Mouse (Mus musculus): ENCODE data around the gene Rsph10b.

Gene Rsph10b

DNA sequence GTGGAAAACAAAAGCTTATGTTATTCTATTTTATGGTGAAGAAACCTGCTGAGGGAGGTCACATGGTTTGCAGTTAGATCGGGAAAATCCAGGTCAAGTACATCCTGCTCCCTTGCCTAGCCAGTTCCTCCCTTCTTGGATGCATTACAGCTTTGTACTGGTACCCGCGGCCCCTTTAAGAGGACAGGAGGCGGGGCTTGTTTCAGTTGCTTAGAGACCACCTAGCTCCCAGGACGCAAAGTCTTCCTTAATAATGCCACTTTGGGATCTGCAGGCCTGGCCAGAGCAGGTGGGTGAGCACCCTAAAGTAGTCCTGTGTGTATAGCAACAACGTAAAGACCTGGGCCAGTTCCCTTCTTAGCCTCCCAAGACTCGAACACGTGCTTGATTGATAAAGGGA is at the start of gene Rsph10b:
Gene Rsph10b, plus strand, starts transcription at position 205 of the 400 bp plus-strand sequence.
- DNase-seq, result no peak

DNA sequence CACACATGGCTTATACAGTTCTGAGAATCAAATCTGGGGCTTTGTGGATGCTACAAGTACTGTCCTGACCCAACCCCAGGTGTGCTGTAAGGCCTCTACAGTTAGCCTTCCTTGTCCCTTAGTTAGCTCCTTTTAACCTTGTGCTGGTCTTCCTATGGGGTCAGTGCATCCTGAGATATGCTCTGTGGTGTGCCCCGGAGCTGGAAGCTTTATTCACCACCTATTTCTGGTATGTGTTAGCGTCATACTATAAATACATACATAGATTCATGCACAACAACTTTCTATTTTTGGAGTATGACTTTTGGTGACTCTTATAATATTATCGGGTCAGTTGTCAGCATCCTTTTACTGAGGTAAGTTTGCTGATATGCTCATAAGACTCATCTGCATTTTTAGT is 47.6 kb upstream of the Rsph10b start:
- no peak for DNase-seq

DNA sequence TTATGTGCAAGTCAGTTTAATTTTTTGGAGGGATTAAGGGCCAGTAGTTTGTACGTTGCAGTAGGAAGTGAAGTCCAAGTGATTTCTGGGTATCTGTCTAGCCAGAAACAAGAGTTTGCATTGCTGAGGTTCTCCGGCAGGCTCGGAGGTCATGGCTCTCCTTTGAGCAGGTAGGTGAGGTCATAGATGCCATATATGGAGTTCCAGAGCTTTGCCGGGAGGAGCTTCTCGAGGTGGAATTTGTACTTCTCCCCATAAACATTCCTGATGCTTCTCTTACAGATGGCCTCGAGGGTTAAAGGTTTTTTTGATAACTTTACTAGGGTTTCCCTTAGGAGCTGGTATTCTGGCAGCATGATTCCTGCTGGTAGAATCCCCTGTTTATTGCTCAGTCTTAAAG is 42.1 kb upstream of the Rsph10b start:
- DNase-seq, result no peak

DNA sequence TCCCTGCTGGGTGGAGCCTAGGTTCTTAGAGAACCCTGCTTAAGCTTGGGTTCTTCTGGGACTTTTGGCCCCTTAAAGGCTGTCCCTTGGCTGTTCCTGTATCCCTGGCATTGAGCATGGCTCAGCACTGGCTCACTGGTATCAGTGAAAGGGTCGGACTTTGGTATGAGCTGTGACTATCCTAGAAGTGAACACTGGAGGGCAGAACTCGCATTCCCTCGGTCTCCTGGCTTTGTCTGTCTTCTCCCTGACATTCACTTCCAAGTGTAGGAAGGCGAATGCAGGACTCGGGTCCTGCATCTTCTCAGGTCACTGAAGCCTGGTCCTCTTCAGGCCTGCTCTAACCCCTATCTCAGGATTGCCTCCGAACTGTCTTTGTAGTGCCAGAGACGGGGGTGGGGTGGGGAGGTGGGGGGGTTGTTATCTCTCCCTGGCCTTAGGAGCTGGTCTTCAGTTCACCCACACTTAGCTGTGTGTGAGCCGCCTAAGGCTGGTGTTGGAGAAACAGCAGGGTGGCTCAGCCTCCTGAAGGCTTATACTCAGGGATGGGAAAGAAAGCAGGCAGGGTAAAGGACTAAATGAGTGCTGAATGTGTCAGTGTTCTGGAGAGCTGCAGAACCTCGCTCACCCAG is 40.5 kb upstream of the Rsph10b start:
- no peak for DNase-seq

DNA sequence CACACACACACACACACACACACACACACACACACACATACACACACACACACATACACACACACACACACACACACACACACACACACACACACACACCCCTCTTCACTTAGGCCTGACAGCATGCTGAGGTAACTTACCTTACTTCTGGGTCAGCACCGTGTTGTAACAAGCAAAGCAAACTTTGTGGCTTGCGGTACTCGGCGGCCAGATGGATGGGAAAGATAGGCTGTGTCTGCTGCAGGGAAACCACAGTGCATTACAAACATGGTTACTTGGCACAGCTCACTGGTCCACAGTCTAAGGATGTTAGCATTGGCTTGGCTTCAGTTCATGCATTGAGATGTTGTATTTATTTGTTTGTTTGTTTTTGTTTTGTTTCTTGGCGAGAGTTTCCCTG is 39.4 kb upstream of the Rsph10b start:
- no peak for DNase-seq

DNA sequence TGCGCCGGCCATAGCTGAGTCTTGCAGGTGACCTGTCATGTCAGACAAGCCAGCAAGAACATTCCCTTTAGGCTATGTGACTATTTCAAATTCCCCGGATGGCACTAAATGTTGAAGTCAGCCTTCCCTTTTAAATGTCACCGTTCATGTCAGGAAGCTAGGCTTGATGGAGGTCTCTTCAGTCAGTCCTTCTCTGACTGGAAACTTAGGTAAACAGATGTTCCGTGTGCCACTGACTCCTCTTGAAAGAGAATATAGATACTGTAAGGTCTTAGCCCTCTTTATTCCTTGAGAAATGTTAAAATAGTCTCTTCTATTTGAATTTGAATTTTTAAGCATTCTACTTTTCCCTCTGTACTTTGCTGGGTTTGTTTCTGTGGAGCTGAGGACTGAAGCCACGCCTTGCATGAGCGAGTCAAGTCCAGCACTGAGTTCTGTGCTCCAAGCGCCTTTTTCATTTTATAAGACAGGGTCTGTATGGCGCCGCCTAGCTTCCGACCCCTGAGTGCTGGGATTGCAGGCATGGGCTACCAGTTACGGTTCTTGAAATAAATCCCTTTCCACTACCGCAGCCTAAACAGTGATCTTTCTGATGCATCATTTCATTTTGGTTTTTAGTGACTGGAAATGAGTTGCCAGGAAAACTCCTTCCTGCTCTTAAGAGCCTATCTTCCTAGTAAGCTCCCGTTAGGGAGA is 35.1 kb upstream of the Rsph10b start, which contains the start of gene Ankrd61:
Gene Ankrd61, minus strand, starts transcription at position 51 of the 696 bp plus-strand sequence.
- no peak for DNase-seq

DNA sequence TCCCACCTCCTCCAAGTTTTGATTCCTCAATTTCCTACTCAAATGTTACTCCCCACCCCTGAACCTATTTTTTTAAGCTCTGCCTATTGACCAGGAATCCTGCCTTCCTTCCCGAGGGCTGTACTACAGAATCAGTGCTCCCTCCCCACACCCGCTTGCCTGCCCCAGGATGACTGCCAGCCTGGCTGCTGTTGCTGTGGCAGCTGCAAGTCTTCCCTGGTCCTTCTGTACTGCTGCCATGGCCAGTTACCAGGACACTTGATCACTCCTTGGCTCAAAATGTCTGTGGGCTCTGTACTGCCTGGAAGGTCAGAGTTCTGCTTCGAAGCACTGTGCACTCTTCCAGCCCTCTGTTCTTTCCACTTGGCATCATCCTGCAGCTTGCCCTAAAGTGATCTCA is 30.7 kb upstream of the Rsph10b start:
- DNase-seq, result no peak

DNA sequence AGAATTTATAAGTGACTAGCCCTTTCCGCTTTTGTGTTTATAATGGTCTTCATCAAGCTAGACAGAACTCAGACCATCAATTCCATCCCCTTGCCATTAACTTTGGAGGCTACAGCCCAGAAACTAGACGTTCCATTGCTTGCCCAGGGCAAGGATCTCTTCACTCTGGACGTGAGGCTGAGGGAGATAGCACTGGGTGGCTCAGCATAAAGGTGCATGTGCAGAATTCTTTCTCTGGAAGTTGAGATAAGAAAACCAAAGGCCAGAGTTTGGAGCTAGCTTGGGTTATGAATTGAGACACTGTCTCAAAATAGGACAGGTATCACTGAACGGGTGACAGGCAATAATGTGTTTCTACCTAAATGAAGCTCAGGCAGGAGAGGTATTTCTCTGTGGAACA is 29.0 kb upstream of the Rsph10b start:
- no peak for DNase-seq

DNA sequence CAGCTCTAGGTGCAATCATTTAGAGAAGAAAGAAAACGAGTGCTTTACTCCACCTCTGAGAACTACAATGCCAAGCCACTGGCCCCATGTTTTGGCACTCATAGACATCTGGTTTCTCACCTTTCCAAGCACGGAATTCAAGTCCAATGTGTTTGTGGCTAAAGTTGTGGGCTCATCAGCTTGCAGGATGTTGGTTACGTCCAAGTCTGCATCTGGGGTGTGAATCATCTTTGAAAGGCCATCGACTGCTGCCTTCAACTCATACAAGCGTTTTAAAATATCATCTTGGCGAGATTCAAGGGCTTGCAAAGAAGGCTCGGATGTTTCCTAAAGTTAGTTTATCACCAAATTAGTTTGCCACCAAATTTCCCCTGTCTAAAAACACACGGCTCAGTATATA is 26.4 kb upstream of the Rsph10b start:
- no peak for DNase-seq

DNA sequence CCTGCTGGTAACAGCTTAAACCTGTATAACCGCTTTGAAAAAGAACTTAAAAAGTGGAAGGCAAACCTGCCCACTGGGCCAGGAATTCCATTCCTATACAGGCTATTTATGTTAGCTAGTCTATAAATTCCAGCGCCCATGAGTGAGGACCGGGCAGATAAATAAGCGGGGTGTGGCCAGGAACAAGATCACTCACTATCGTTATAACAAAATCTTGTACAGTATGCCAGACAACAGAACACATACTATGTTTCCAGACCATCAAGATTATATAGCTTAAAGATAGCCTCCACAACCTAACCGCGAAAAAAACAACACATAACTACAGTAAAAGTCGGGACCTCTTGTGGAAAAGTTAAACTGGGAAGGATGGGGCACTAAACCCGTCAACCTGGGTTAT is 23.9 kb upstream of the Rsph10b start:
- DNase-seq, result no peak

DNA sequence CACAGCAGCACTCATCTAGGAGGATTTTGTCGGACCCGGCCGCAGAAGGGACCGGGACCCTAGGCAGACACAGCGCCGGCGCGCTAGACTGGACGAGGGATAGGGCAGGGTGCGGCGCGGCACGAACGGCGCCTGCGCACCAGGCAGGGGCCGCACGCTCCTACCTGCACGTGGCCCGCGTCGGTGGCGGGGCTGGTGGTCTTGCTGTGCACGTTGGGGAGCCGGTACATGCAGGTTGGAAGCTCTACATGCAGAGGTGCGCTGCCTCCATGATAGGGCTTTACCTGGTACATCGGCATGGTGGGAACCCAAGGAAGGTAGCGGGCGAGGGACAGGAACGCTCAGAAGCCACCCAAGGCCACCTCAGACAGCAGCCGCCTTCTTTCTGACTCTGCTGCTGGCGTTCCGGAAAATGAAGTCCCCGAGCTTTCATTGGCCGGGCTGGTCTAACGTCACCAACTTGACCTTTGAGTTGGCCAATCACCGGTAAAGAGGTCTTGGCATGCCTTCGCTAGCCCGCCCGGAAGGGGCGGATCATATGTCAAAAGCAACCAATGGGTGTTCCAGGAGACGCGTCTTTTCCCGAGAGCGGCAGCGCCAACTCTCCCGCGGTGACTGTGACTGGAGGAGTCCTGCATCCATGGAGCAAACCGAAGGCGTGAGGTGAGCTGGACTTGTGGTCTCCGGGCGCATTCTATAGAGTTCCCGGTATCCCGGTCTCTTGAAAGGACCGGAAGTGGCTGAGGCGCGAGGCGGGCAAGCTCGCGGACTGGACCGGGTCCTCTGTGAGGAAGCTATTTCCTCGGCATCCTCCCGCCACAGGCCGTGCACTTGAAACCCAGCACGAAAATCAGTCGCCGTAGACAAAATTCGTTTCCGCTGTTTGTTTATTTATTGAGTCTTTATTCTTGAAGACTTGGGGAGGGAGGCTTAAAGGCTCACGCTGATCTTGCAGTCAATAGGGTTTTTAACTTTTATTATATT is 23.1 kb upstream of the Rsph10b start, which contains the start of the genes Aimp2 and Pms2:
Gene Aimp2, minus strand, starts transcription at position 431 of the 984 bp plus-strand sequence.
Gene Pms2, plus strand, starts transcription at position 548 of the 984 bp plus-strand sequence.
- DNase-seq, result peak; percentile 96

DNA sequence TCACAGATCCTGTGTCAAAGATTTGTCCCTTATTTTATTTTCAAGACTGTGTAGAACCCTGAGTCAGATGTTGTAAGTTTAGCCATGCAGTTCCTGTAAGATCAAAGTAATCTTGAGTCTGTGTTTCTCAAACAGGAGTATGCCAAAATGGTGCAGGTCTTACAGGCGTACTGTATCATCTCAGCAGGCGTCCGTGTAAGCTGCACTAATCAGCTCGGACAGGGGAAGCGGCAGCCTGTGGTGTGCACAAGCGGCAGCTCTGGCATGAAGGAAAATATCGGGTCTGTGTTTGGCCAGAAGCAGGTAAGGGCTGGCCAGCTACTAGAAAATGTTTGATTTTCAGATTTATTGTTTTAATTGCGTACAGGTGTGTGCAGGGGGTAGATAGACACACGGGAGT is 16.6 kb upstream of the Rsph10b start:
- no peak for DNase-seq

DNA sequence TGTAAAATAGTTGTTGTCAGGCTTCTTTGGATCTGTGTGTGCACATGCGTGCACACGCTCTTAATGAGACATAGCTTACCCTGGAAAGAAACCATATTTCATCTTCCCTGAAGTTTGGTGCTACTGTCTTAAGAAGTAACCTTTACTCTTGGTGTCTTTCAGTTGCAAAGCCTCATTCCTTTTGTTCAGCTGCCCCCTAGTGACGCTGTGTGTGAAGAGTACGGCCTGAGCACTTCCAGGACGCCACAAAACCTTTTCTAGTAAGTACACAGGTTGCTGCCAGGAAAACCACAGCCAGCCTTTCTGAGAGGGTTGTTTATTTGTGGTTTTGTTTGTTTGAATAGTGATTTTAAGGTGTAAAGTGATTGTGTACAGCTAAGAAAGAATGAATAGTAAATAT is 15.4 kb upstream of the Rsph10b start:
- no peak for DNase-seq

DNA sequence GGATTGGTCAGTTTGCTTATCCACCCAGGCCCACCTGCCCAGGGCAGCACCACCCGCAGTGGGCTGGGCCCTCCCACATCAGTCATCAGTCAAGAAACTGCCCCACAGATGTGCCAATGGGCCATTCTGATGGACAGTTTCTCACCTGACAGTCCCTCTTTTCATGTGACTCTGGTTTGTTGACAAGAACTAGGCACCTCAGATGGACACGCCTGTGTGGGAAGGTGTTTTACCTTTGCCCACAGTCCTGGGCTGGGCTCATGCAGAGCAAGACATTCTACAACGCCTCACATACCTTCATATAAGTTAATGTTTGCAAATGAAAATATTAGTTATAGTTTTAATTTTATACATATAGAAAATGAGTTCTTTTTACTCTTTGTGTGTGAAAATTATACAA is 14.7 kb upstream of the Rsph10b start:
- DNase-seq, result no peak

DNA sequence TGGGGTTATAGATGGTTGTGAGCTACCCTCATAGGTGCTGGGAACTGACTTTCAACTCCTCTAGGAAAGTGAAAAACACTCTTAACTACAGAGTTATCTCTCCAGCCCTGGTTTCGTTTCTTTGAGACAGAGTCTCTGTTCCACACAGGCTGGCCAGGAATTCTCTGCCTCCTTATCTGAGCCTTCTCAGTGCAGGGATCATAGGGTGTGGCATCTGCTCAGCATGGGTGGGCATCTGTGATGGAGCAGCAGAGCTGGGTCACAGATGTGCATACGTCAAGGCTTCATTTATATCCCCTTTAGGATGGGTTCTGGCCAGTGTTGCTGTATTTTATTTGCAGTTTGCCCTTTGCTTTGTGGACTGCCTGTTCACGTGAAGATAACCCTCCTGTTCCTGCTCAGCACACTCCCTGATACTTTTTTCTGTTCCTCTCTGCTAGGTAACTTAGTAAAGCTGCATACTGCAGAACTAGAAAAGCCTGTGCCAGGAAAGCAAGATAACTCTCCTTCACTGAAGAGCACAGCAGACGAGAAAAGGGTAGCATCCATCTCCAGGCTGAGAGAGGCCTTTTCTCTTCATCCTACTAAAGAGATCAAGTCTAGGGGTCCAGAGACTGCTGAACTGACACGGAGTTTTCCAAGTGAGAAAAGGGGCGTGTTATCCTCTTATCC is 7.9 kb upstream of the Rsph10b start:
- no peak for DNase-seq

DNA sequence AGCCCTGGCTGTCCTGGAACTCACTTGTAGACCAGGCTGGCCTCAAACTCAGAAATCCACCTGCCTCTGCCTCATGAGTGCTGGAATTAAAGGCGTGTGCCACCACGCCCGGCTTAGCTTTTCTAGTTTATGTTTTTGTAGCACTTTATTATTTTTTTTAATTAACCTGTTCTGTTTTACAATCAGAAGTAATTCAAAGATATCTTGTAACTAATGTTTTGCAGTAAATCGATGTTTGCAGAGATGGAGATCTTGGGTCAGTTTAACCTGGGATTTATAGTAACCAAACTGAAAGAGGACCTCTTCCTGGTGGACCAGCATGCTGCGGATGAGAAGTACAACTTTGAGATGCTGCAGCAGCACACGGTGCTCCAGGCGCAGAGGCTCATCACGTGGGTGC is 5.0 kb upstream of the Rsph10b start, which contains the start of gene Gm42421:
Gene Gm42421, plus strand, starts transcription at position 301 of the 400 bp plus-strand sequence.
- DNase-seq, result no peak

DNA sequence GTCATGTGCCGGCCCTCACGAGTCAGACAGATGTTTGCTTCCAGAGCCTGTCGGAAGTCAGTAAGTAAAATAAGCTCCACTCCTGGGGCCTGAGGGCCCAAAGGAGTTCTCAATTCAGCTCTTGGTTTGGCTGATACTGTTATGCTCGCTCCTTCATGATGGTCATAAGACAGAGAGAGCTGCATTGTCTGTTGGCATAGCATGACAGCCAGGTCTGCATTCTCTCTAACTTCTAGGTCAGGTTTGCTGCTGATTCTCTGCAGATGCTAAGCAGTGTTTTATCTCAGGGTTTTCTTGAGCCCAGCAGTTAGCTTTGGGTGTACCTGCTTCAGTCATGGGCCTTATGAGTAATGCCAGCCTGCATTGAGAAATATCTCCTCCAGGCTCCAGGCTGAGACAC is 3.5 kb upstream of the Rsph10b start:
- DNase-seq, result no peak

DNA sequence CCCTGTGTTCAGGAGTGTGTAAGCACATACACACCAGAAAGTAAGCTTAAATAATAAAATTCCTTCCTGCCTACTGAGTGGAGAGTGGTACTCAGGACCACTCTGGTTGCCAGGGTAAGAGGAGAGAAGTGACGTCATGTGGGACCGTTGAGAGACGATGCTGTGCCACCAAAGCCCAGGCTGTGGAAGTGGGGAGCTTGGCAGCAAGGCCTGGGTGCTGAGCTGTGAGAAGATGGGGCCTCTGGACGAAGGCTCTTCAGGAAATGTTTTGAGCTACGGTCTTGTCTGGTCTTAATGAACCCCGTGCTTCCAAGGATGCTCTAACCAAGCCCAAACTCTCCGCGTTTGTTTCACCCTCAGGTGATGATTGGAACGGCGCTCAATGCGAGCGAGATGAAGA is 2.2 kb upstream of the Rsph10b start:
- DNase-seq, result no peak

DNA sequence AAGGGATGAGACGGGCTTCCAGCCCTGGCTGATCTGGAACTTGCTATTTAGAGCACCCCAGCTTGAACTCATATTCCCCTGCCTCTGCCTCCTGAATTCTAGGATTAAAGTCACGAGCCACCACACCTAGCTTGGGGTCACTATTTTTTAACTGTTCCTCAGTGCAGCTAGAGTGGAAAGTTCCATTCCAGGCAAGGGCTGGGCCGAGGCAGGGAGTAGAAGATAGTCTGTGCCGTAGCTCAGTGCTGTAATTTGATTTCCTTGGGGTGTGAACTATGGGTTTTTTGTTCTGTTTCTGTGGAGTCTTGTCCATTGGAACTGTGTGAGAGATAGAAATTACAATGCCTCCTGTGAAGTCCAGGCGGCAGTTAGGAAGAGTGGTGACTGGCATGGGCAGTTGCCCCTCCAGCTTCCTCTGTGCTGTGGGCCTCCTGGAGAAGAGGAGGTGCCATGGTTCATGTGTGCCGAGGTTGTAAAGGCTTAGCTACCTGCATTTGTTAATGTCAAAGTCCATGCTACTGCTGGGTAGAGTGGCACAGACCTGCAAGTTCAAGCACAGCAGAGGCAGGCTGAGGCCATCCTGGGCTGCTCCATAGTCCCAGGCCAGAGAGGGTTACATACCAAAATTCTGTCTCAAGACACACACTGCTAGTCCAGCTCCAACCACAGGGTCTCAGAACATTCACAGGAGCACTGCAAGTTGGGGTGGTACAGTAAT is 813 bp upstream of the Rsph10b start:
- no peak for DNase-seq

DNA sequence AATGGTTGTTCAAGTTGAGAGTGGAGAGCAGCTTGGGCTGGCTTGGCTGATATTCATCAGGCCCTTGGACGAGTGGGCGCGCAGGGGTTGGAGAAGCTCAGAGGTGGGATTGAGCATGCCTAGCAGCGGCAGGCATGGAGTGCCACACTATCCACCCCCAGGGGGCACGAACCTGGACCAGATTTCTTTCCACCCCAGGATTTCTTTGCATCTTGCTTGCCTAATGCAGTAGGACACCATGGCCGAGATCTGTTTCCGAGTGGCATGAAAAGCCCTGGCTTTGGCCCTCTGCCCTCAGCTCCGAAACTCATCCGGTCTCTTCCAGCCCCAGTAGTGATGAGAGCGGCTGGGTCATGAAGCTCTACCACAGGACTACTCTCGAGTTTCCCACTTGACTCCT is 579 bp downstream of the Rsph10b start:
- DNase-seq, result no peak

DNA sequence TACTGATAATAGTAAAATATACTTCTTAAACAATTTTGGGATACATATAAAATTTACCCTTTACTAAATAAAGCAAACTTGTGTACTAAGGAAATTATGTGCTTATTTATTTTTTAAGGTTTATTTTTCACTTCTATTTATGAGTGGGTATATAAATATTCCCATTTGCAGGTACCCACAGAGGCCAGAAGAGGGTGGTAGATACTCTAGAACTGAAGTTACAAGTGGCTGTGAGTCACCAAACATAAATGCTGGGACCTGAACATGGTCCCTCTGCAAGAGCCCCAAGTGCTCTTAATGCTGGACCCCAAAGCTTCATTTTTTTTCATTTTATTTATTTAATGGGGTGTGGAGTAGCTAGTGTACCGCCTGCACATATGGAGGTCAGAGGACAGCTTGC is 1.0 kb downstream of the Rsph10b start:
- DNase-seq, result no peak

DNA sequence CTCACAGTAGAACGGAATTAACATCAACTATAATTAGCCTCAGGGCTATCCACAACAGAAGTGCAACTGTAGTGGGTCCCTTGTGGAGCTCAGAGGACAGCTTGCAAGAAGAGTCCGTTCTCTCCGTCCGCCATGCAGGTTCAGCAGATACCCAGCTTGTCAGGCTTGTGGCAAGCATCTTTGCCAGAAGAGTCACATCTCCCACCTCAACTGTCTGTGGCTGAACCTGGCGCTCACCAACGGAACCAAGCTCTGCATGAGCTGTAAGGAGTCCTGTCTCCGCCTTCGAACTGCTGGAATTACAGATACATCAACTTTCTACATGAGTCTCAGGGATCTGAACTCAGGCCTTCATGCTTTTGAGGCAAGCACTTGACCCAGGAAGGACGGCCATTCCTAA is 3.3 kb downstream of the Rsph10b start:
- DNase-seq, result no peak

All from right cerebral cortex, postnatal 25 days (tissue).